In genomic region chr1:162739406-162739805, GRCm38 (mm10) we compare ENCODE assay signal across 7 mouse cellular contexts. TPM values are rescaled to one million over a fixed set of nuclear protein-coding genes. Genes with fewer than 3 reads are reported as not detected.
DNase-seq lines count a peak whose midpoint lies in the region; ATAC-seq and TF ChIP-seq lines count a peak whose summit lies in the region.

No protein-coding gene starts in this region.

- no peak for TF ChIP-seq CTCF in brain, embryonic 14.5 days (IDR thresholded peaks at IDR 0.05; ENCODE audit: borderline replicate concordance, extremely low read depth, insufficient read depth, insufficient read length)
- TF ChIP-seq CTCF in hindbrain, postnatal 0 days (IDR thresholded peaks at IDR 0.05; ENCODE audit: low read depth): peak; percentile 14; the same call in 1 of the 2 replicates

- no peak for TF ChIP-seq POLR2A in brain, embryonic 14.5 days (IDR thresholded peaks at IDR 0.05; ENCODE audit: borderline replicate concordance, extremely low read depth, insufficient read depth, insufficient read length, poor library complexity, severe bottlenecking)

- peak overlapping the region; percentile 84 for H3K4me2 ChIP-seq in forebrain, embryonic 14.5 days (ENCODE audit: low read length)
- H3K4me2 ChIP-seq in hindbrain, postnatal 0 days (ENCODE audit: low read depth, low read length): peak overlapping the region; percentile 88
- H3K4me2 ChIP-seq in liver, embryonic 12.5 days: peak overlapping the region; percentile 74
- peak overlapping the region; percentile 95 for H3K4me2 ChIP-seq in neural tube, embryonic 13.5 days

- H3K9ac ChIP-seq in forebrain, embryonic 14.5 days (ENCODE audit: low read length): peak overlapping the region; percentile 98
- peak overlapping the region; percentile 99 for H3K9ac ChIP-seq in hindbrain, postnatal 0 days (replicated peaks; ENCODE audit: low read length)
- H3K9ac ChIP-seq in liver, embryonic 12.5 days: peak overlapping the region; percentile 98
- H3K9ac ChIP-seq in neural tube, embryonic 13.5 days: peak overlapping the region; percentile 98

- H3K27ac ChIP-seq in forebrain, embryonic 14.5 days (ENCODE audit: low read depth, low read length): peak overlapping the region; percentile 98
- H3K27ac ChIP-seq in hindbrain, postnatal 0 days: peak overlapping the region; percentile 99
- H3K27ac ChIP-seq in liver, embryonic 12.5 days: peak overlapping the region; percentile 96
- peak overlapping the region; percentile 98 for H3K27ac ChIP-seq in neural tube, embryonic 13.5 days (replicated peaks)

- under 1% methylated on average over 10 of the region's 10 CpGs for WGBS in forebrain, embryonic 14.5 days
- under 1% methylated on average over 10 of the region's 10 CpGs for WGBS in hindbrain, postnatal 0 days
- WGBS in liver, embryonic 12.5 days (ENCODE audit: insufficient replicate concordance): under 1% methylated on average over 10 of the region's 10 CpGs
- under 1% methylated on average over 10 of the region's 10 CpGs for WGBS in neural tube, embryonic 13.5 days

- H3K4me1 ChIP-seq in forebrain, embryonic 14.5 days (ENCODE audit: control insufficient read depth, insufficient read depth, low read length): peaks cover 16% of the 10 kb centered on the region
- peaks cover 6% of the 10 kb centered on the region; the same call in 1 of the 2 replicates for H3K4me1 ChIP-seq in hindbrain, postnatal 0 days (ENCODE audit: insufficient read depth, low read length)
- peaks cover 44% of the 10 kb centered on the region for H3K4me1 ChIP-seq in liver, embryonic 12.5 days
- peaks cover 34% of the 10 kb centered on the region for H3K4me1 ChIP-seq in neural tube, embryonic 13.5 days (replicated peaks)

- H3K4me3 ChIP-seq in forebrain, embryonic 14.5 days (ENCODE audit: low read depth, low read length): peak overlapping the region; percentile 94
- H3K4me3 ChIP-seq in hindbrain, postnatal 0 days (ENCODE audit: low read length): peak overlapping the region; percentile 93
- peak overlapping the region; percentile 98 for H3K4me3 ChIP-seq in liver, embryonic 12.5 days
- H3K4me3 ChIP-seq in neural tube, embryonic 13.5 days: peak overlapping the region; percentile 86

- DNase-seq in urinary bladder, postnatal 14 days (ENCODE audit: low spot score): peak; percentile 57
- no peak for DNase-seq in urinary bladder, adult 2 months (ENCODE audit: low spot score)
- DNase-seq in brain, embryonic 14.5 days (ENCODE audit: low read depth): peak; percentile 55
- DNase-seq in forebrain, embryonic 14.5 days (ENCODE audit: low spot score): peak; percentile 39
- peak; percentile 58 for DNase-seq in hindbrain, postnatal 0 days (ENCODE audit: low spot score)

- no peak for ATAC-seq in forebrain, embryonic 14.5 days
- ATAC-seq in hindbrain, postnatal 0 days: no peak
- no peak for ATAC-seq in liver, embryonic 12.5 days
- no peak for ATAC-seq in neural tube, embryonic 13.5 days (ENCODE audit: low read depth)

- no peaks in the 10 kb centered on the region for H3K27me3 ChIP-seq in forebrain, embryonic 14.5 days (replicated peaks; ENCODE audit: control insufficient read depth, insufficient read depth, low read length)
- H3K27me3 ChIP-seq in hindbrain, postnatal 0 days (ENCODE audit: insufficient read depth, low read length): no peaks in the 10 kb centered on the region
- H3K27me3 ChIP-seq in liver, embryonic 12.5 days (replicated peaks): no peaks in the 10 kb centered on the region; the same call in 1 of the 2 replicates
- H3K27me3 ChIP-seq in neural tube, embryonic 13.5 days: no peaks in the 10 kb centered on the region

- 0 out of 2 replicates have a peak, but pooled peaks cover 2% of the 10 kb centered on the region for H3K36me3 ChIP-seq in forebrain, embryonic 14.5 days (ENCODE audit: control insufficient read depth, insufficient read depth, low read length)
- no peaks in the 10 kb centered on the region for H3K36me3 ChIP-seq in hindbrain, postnatal 0 days (ENCODE audit: insufficient read depth, low read length)
- H3K36me3 ChIP-seq in liver, embryonic 12.5 days: peaks cover 6% of the 10 kb centered on the region
- H3K36me3 ChIP-seq in neural tube, embryonic 13.5 days: no peaks in the 10 kb centered on the region

- no peaks in the 10 kb centered on the region for H3K9me3 ChIP-seq in forebrain, embryonic 14.5 days (replicated peaks; ENCODE audit: control insufficient read depth, low read length)
- no peaks in the 10 kb centered on the region for H3K9me3 ChIP-seq in hindbrain, postnatal 0 days (ENCODE audit: low read length)
- no peaks in the 10 kb centered on the region for H3K9me3 ChIP-seq in liver, embryonic 12.5 days (replicated peaks)
- no peaks in the 10 kb centered on the region for H3K9me3 ChIP-seq in neural tube, embryonic 13.5 days

RNA-seq across cellular contexts. Expression of gene Prrc2c, which starts 0.9 kb away (rescaled TPM):
- 21.9 and 40.6 TPM in 2 replicates for polyA plus RNA-seq in urinary bladder, adult 2 months (2012; rRNA removed)
- 31.1 and 73.6 TPM in 2 replicates for polyA plus RNA-seq in brain, embryonic 14.5 days (2012; rRNA removed)
- polyA plus RNA-seq in forebrain, embryonic 14.5 days (2014; fragmentation: Nextera tagmentation; extraction: Ambion mirVana): 100 and 130 TPM in 2 replicates
- total RNA-seq in hindbrain, postnatal 0 days (2014; rRNA removed): 58.9 and 68.6 TPM in 2 replicates
- polyA plus RNA-seq in hindbrain, postnatal 0 days (2015; fragmentation: Nextera tagmentation; extraction: Ambion mirVana): 133 and 148 TPM in 2 replicates
- polyA plus RNA-seq in liver, embryonic 12.5 days (2016; fragmentation: Nextera tagmentation; extraction: Ambion mirVana): 63.0 and 68.1 TPM in 2 replicates
- 149 and 164 TPM in 2 replicates for polyA plus RNA-seq in neural tube, embryonic 13.5 days (2015; fragmentation: Nextera tagmentation; extraction: Ambion mirVana)
